Mouse (Mus musculus) neural tube, embryonic 12.5 days (tissue): ENCODE measurements around the gene Fam92b. TPM values are rescaled to one million over a fixed set of nuclear protein-coding genes. Genes with fewer than 3 reads are reported as not detected.

Experiments
- ATAC-seq: fragments of 200-750 bp; cut with Nextera tagmentation; 2 replicates; pipeline ENCODE4 v1.8.0; 2017; ENCODE audit warnings: low read depth, mild to moderate bottlenecking, moderate TSS enrichment, moderate library complexity; ENCODE audit not compliant: low FRiP score
- H3K27ac ChIP-seq: fragments of 300-500 bp; sonication (generic); 2 replicates; pipeline ENCODE4 v1.5.1; 2016
- H3K27me3 ChIP-seq: fragments of 300-500 bp; sonication (generic); replicated peaks from 2 replicates; pipeline ENCODE4 v1.6.1; 2016; ENCODE audit warnings: mild to moderate bottlenecking
- H3K36me3 ChIP-seq: fragments of 300-500 bp; sonication (generic); 2 replicates; pipeline ENCODE4 v1.6.1; 2016; ENCODE audit warnings: mild to moderate bottlenecking
- H3K4me1 ChIP-seq: fragments of 300-500 bp; sonication (generic); 2 replicates; pipeline ENCODE4 v1.6.1; 2016
- H3K4me2 ChIP-seq: fragments of 300-500 bp; sonication (generic); replicated peaks from 2 replicates; pipeline ENCODE4 v1.6.1; 2016; ENCODE audit warnings: mild to moderate bottlenecking
- H3K4me3 ChIP-seq: fragments of 300-500 bp; sonication (generic); 2 replicates; pipeline ENCODE4 v1.5.1; 2016
- H3K9ac ChIP-seq: fragments of 300-500 bp; sonication (generic); 2 replicates; pipeline ENCODE4 v1.6.1; 2016; ENCODE audit warnings: mild to moderate bottlenecking
- H3K9me3 ChIP-seq: fragments of 300-500 bp; sonication (generic); 2 replicates; pipeline ENCODE4 v1.6.1; 2016; ENCODE audit warnings: mild to moderate bottlenecking
- WGBS: fragments of 180-500 bp; shearing (Covaris S2); methylation state at CpG from one replicate; pipeline ENCODE4 v1.1.7; 2016; 5-methylcytosine and 5-hydroxymethylcytosine counted together
- polyA plus RNA-seq: library from polyadenylated mRNA; unstranded; fragments of >200 nt; fragmentation: Nextera tagmentation; extraction: Ambion mirVana; gene quantifications from 2 replicates; pipeline ENCODE4 v1.2.1, GENCODE M21; 2016

Fam92b gene
- polyA plus RNA-seq, 1 experiment from 2014 or later: 1.3 TPM

GRCm38 (mm10) chr8:120208113-120208512, 30.8 kb upstream of the Fam92b start:
- WGBS: 74% methylated on average over 11 of the region's 11 CpGs
- Histone ChIP-seq H3K27me3 (no peaks in the 10 kb centered on the region), H3K9ac (no peak overlapping the region), H3K4me1 (peaks cover 20% of the 10 kb centered on the region), H3K36me3 (no peaks in the 10 kb centered on the region), H3K27ac (no peak overlapping the region), H3K9me3 (no peaks in the 10 kb centered on the region), H3K4me3 (no peak overlapping the region), H3K4me2 (no peak overlapping the region)
- ATAC-seq: no peak

GRCm38 (mm10) chr8:120207364-120207763, 30.1 kb upstream of the Fam92b start:
- Histone ChIP-seq H3K4me1 (peaks cover 20% of the 10 kb centered on the region), H3K9me3 (no peaks in the 10 kb centered on the region), H3K4me3 (no peak overlapping the region), H3K9ac (no peak overlapping the region), H3K27ac (no peak overlapping the region), H3K4me2 (no peak overlapping the region), H3K27me3 (no peaks in the 10 kb centered on the region), H3K36me3 (no peaks in the 10 kb centered on the region)
- WGBS: 83% methylated on average over 8 of the region's 8 CpGs
- no peak for ATAC-seq

GRCm38 (mm10) chr8:120205916-120206315, 28.6 kb upstream of the Fam92b start:
- H3K4me3 ChIP-seq: no peak overlapping the region
- no peak overlapping the region for H3K27ac ChIP-seq
- WGBS: 83% methylated on average over 9 of the region's 9 CpGs
- H3K36me3 ChIP-seq: no peaks in the 10 kb centered on the region
- no peak overlapping the region for H3K4me2 ChIP-seq
- no peaks in the 10 kb centered on the region for H3K27me3 ChIP-seq
- ATAC-seq: no peak
- H3K4me1 ChIP-seq: peaks cover 11% of the 10 kb centered on the region
- no peaks in the 10 kb centered on the region for H3K9me3 ChIP-seq
- no peak overlapping the region for H3K9ac ChIP-seq

GRCm38 (mm10) chr8:120204736-120205360, 27.6 kb upstream of the Fam92b start:
- ATAC-seq: no peak
- WGBS: 73% methylated on average over 7 of the region's 7 CpGs
- Histone ChIP-seq H3K4me2 (no peak overlapping the region), H3K9ac (no peak overlapping the region), H3K9me3 (peaks cover 5% of the 10 kb centered on the region; the same call in 1 of the 2 replicates), H3K27ac (no peak overlapping the region), H3K4me3 (no peak overlapping the region), H3K4me1 (peaks cover 6% of the 10 kb centered on the region; the same call in 1 of the 2 replicates), H3K27me3 (no peaks in the 10 kb centered on the region), H3K36me3 (no peaks in the 10 kb centered on the region)

- no peaks in the 10 kb centered on the region for H3K27me3 ChIP-seq
- WGBS: 77% methylated on average over 3 of the region's 3 CpGs
- H3K4me1 ChIP-seq: no peaks in the 10 kb centered on the region
- no peak for ATAC-seq
- peaks cover 8% of the 10 kb centered on the region; the same call in 1 of the 2 replicates for H3K9me3 ChIP-seq
- no peak overlapping the region for H3K4me3 ChIP-seq
- H3K9ac ChIP-seq: no peak overlapping the region
- H3K36me3 ChIP-seq: no peaks in the 10 kb centered on the region
- H3K4me2 ChIP-seq: no peak overlapping the region
- no peak overlapping the region for H3K27ac ChIP-seq
Measured at GRCm38 (mm10) chr8:120202546-120202945, 25.3 kb upstream of the Fam92b start.

- Histone ChIP-seq H3K4me2 (no peak overlapping the region), H3K27ac (no peak overlapping the region), H3K27me3 (no peaks in the 10 kb centered on the region), H3K9me3 (peaks cover 8% of the 10 kb centered on the region; the same call in 1 of the 2 replicates), H3K4me3 (no peak overlapping the region), H3K4me1 (no peaks in the 10 kb centered on the region), H3K36me3 (no peaks in the 10 kb centered on the region), H3K9ac (no peak overlapping the region)
- ATAC-seq: no peak
- 81% methylated on average over 6 of the region's 6 CpGs for WGBS
Measured at GRCm38 (mm10) chr8:120201351-120201750, 24.1 kb upstream of the Fam92b start.

- H3K4me2 ChIP-seq: no peak overlapping the region
- no peak for ATAC-seq
- no peak overlapping the region for H3K4me3 ChIP-seq
- H3K27me3 ChIP-seq: no peaks in the 10 kb centered on the region
- H3K9me3 ChIP-seq: no peaks in the 10 kb centered on the region
- no peaks in the 10 kb centered on the region for H3K36me3 ChIP-seq
- H3K9ac ChIP-seq: no peak overlapping the region
- H3K27ac ChIP-seq: 0 out of 2 replicates have a peak overlapping the region, but pooled peaks have one; percentile 3
- H3K4me1 ChIP-seq: peaks cover 10% of the 10 kb centered on the region
- WGBS: 98% methylated on average over 5 of the region's 5 CpGs
Measured at GRCm38 (mm10) chr8:120192118-120192517, 14.9 kb upstream of the Fam92b start.

- 84% methylated on average over 5 of the region's 5 CpGs for whole genome bisulfite sequencing
- no peaks in the 10 kb centered on the region for H3K27me3 ChIP-seq
- no peaks in the 10 kb centered on the region for H3K9me3 ChIP-seq
- no peaks in the 10 kb centered on the region for H3K36me3 ChIP-seq
- no peak for ATAC-seq
- H3K4me1 ChIP-seq: peaks cover 12% of the 10 kb centered on the region
- H3K9ac ChIP-seq: no peak overlapping the region
- H3K27ac ChIP-seq: 0 out of 2 replicates have a peak overlapping the region, but pooled peaks have one; percentile 15
- peak overlapping the region; percentile 46; the same call in 1 of the 2 replicates for H3K4me2 ChIP-seq
- H3K4me3 ChIP-seq: no peak overlapping the region
Measured at GRCm38 (mm10) chr8:120191633-120192032, 14.4 kb upstream of the Fam92b start.

- peak overlapping the region; percentile 46 for H3K4me2 ChIP-seq
- H3K27ac ChIP-seq: peak overlapping the region; percentile 15; the same call in 1 of the 2 replicates
- peaks cover 19% of the 10 kb centered on the region for H3K4me1 ChIP-seq
- no peak overlapping the region for H3K4me3 ChIP-seq
- 32% methylated on average over 19 of the region's 20 CpGs for WGBS
- ATAC-seq: peak; percentile 81
- H3K36me3 ChIP-seq: no peaks in the 10 kb centered on the region
- H3K9me3 ChIP-seq: no peaks in the 10 kb centered on the region
- no peaks in the 10 kb centered on the region for H3K27me3 ChIP-seq
- peak overlapping the region; percentile 4; the same call in 1 of the 2 replicates for H3K9ac ChIP-seq
Measured at GRCm38 (mm10) chr8:120190810-120191413, 13.6 kb upstream of the Fam92b start.

GRCm38 (mm10) chr8:120190107-120190809, 13.0 kb upstream of the Fam92b start:
- Histone ChIP-seq H3K27ac (no peak overlapping the region), H3K9ac (no peak overlapping the region), H3K27me3 (no peaks in the 10 kb centered on the region), H3K4me2 (no peak overlapping the region), H3K4me1 (peaks cover 26% of the 10 kb centered on the region), H3K9me3 (no peaks in the 10 kb centered on the region), H3K36me3 (no peaks in the 10 kb centered on the region), H3K4me3 (no peak overlapping the region)
- 80% methylated on average over 17 of the region's 17 CpGs for WGBS
- 0 out of 2 replicates have a peak, but pooled peaks have one; percentile 5 for ATAC-seq

- 87% methylated on average over 6 of the region's 6 CpGs for WGBS
- Histone ChIP-seq H3K36me3 (no peaks in the 10 kb centered on the region), H3K4me3 (no peak overlapping the region), H3K27ac (no peak overlapping the region), H3K4me2 (no peak overlapping the region), H3K4me1 (peaks cover 34% of the 10 kb centered on the region), H3K9me3 (no peaks in the 10 kb centered on the region), H3K9ac (no peak overlapping the region), H3K27me3 (no peaks in the 10 kb centered on the region)
- ATAC-seq: no peak
Measured at GRCm38 (mm10) chr8:120189440-120189839, 12.2 kb upstream of the Fam92b start.

GRCm38 (mm10) chr8:120188510-120188909, 11.2 kb upstream of the Fam92b start:
- no peaks in the 10 kb centered on the region for H3K9me3 ChIP-seq
- H3K4me3 ChIP-seq: no peak overlapping the region
- H3K27me3 ChIP-seq: no peaks in the 10 kb centered on the region
- 89% methylated on average over 6 of the region's 6 CpGs for WGBS
- H3K9ac ChIP-seq: 0 out of 2 replicates have a peak overlapping the region, but pooled peaks have one; percentile 8
- no peak overlapping the region for H3K27ac ChIP-seq
- no peak overlapping the region for H3K4me2 ChIP-seq
- H3K4me1 ChIP-seq: peaks cover 41% of the 10 kb centered on the region
- H3K36me3 ChIP-seq: no peaks in the 10 kb centered on the region
- ATAC-seq: no peak
